Mouse (Mus musculus): ENCODE data around the gene Ccr10.

- peak; percentile 68 for TF ChIP-seq CTCF (IDR thresholded peaks at IDR 0.05; ENCODE audit: low read depth)
- TF ChIP-seq EP300 (IDR thresholded peaks at IDR 0.05; ENCODE audit: low read depth) = no peak
Observed at GRCm38 (mm10) chr11:101176933-101177773, 1.9 kb upstream of the Ccr10 start.

All from liver, embryonic 14.5 days (tissue).